Mouse (Mus musculus) gastrocnemius, postnatal 36 days (tissue): ENCODE results near the gene Ces1e. TPM values are rescaled to one million over a fixed set of nuclear protein-coding genes. Genes with fewer than 3 reads are reported as not detected.
A peak's percentile ranks its signal among the peaks of the same experiment; 100 is the strongest.
"Not testable (repeated sequence)": the region's sequence is repeated elsewhere in the genome, so short reads cannot be mapped to it uniquely, and the experiment has no call there.

ENCODE experiments used
- DNase-seq, 2 experiments: peaks; one replicate each; pipeline ENCODE4 v3.0.0; 2022
- intact Hi-C: fragments of 180-260 bp; cut with DNase I; formaldehyde crosslinking; loops from one replicate; pipeline ENCODE4 v1.15.1; 2025
- long read RNA-seq, 2 experiments: library from polyadenylated mRNA; stranded (forward); transcript quantifications; one replicate each; pipeline ENCODE4 v2.0.0; 2021
- total RNA-seq, 2 experiments: library from RNA; stranded (reverse); gene quantifications; 2 replicates each; pipeline ENCODE4 v1.2.3; 2021

Gene Ces1e
- total RNA-seq = under 1 TPM; 0.27 to 0.41 TPM
- long read RNA-seq, experiment 1, partial matches to known transcripts = 0 of 1 reads
- long read RNA-seq, experiment 1, other reads (novel, unspliced or antisense) = 1 of 1 reads
- long read RNA-seq, experiment 2, partial matches to known transcripts = 1 of 2 reads
- long read RNA-seq, experiment 2, other reads (novel, unspliced or antisense) = 1 of 2 reads

GRCm38 (mm10) chr8:93229446-93229845, at the start of gene Ces1e:
Ces1e (minus strand) TSS chr8:93229619.
- intact Hi-C loops = no loop called here

GRCm38 (mm10) chr8:93278176-93278805, 48.9 kb upstream of the Ces1e start:
- no peak for DNase-seq
- intact Hi-C loops = no loop called here

More at GRCm38 (mm10) chr8:93229446-93229845, at the start of gene Ces1e:
- no peak for DNase-seq

GRCm38 (mm10) chr8:93274609-93275008, 45.2 kb upstream of the Ces1e start:
- no peak for DNase-seq
- intact Hi-C loops = no loop called here

- DNase-seq = no peak
- intact Hi-C loops = no loop called here
Measured at GRCm38 (mm10) chr8:93273321-93273720, 43.9 kb upstream of the Ces1e start.

- no peak for DNase-seq
- intact Hi-C loops = no loop called here
Measured at GRCm38 (mm10) chr8:93272686-93273085, 43.3 kb upstream of the Ces1e start.

GRCm38 (mm10) chr8:93261436-93261835, 32.0 kb upstream of the Ces1e start:
- intact Hi-C loops = no loop called here
- DNase-seq = no peak

- DNase-seq = no peak
- intact Hi-C loops = no loop called here
Measured at GRCm38 (mm10) chr8:93252400-93252925, 23.0 kb upstream of the Ces1e start.

- intact Hi-C loops = no loop called here
Measured at GRCm38 (mm10) chr8:93246057-93246456, 16.6 kb upstream of the Ces1e start.

GRCm38 (mm10) chr8:93239884-93240283, 10.5 kb upstream of the Ces1e start:
- intact Hi-C loops = no loop called here
- no peak for DNase-seq

More at GRCm38 (mm10) chr8:93246057-93246456, 16.6 kb upstream of the Ces1e start:
- DNase-seq = no peak

GRCm38 (mm10) chr8:93235681-93236080, 6.3 kb upstream of the Ces1e start:
- DNase-seq = no peak
- intact Hi-C loops = no loop called here

GRCm38 (mm10) chr8:93234706-93235105, 5.3 kb upstream of the Ces1e start:
- no peak for DNase-seq
- intact Hi-C loops = no loop called here

- no peak for DNase-seq
- intact Hi-C loops = no loop called here
Measured at GRCm38 (mm10) chr8:93234068-93234467, 4.6 kb upstream of the Ces1e start.

GRCm38 (mm10) chr8:93228673-93229370, 597 bp downstream of the Ces1e start:
- intact Hi-C loops = no loop called here

GRCm38 (mm10) chr8:93226471-93226870, 2.9 kb downstream of the Ces1e start:
- intact Hi-C loops, DNase-seq: not testable (repeated sequence)

More at GRCm38 (mm10) chr8:93228673-93229370, 597 bp downstream of the Ces1e start:
- DNase-seq = no peak

GRCm38 (mm10) chr8:93221896-93222295, 7.5 kb downstream of the Ces1e start:
- intact Hi-C loops = no loop called here
- no peak for DNase-seq

- no peak for DNase-seq
- intact Hi-C loops = loop anchor here (10.0 kb wide), 1 partner anchor 177 kb away; no protein-coding TSS in a partner anchor
Measured at GRCm38 (mm10) chr8:93217867-93218266, 11.6 kb downstream of the Ces1e start.

- DNase-seq = no peak
- intact Hi-C loops = loop anchor here (10.0 kb wide), 1 partner anchor 177 kb away; no protein-coding TSS in a partner anchor
Measured at GRCm38 (mm10) chr8:93217375-93217774, 12.0 kb downstream of the Ces1e start.

GRCm38 (mm10) chr8:93211091-93211490, 18.3 kb downstream of the Ces1e start:
- intact Hi-C loops = loop anchor here (10.0 kb wide), 1 partner anchor 184 kb away; no protein-coding TSS in a partner anchor

GRCm38 (mm10) chr8:93199146-93199545, 30.3 kb downstream of the Ces1e start:
- intact Hi-C loops, DNase-seq: not testable (repeated sequence)

More at GRCm38 (mm10) chr8:93211091-93211490, 18.3 kb downstream of the Ces1e start:
- DNase-seq = no peak

GRCm38 (mm10) chr8:93197685-93198525, 31.5 kb downstream of the Ces1e start, which contains the start of gene Ces1d:
Ces1d (minus strand) TSS chr8:93197838.
- DNase-seq = peak; percentile 33 to 54
- intact Hi-C loops = no loop called here
